Mouse (Mus musculus) liver, embryonic 15.5 days (tissue): ENCODE results near the gene Cdh12. TPM values are rescaled to one million over a fixed set of nuclear protein-coding genes. Genes with fewer than 3 reads are reported as not detected.
"Not testable (repeated sequence)": the region's sequence is repeated elsewhere in the genome, so short reads cannot be mapped to it uniquely, and the experiment has no call there.

Experiments used
- ATAC-seq: fragments of 200-750 bp; cut with Nextera tagmentation; 2 replicates; pipeline ENCODE4 v1.8.0; 2017; ENCODE audit warnings: moderate number of reproducible peaks, mild to moderate bottlenecking, moderate library complexity; ENCODE audit not compliant: insufficient read depth
- H3K27ac ChIP-seq: fragments of 300-500 bp; sonication (generic); replicated peaks from 2 replicates; pipeline ENCODE4 v1.5.1; 2015; ENCODE audit warnings: mild to moderate bottlenecking, inconsistent platforms
- H3K27me3 ChIP-seq: fragments of 300-500 bp; sonication (generic); 2 replicates; pipeline ENCODE4 v1.6.1; 2015; ENCODE audit warnings: mild to moderate bottlenecking, inconsistent platforms
- H3K36me3 ChIP-seq: fragments of 300-500 bp; sonication (generic); replicated peaks from 2 replicates; pipeline ENCODE4 v1.6.1; 2015; ENCODE audit warnings: moderate library complexity, mild to moderate bottlenecking, inconsistent platforms
- H3K4me1 ChIP-seq: fragments of 300-500 bp; sonication (generic); replicated peaks from 2 replicates; pipeline ENCODE4 v1.6.1; 2015; ENCODE audit warnings: inconsistent platforms
- H3K4me2 ChIP-seq: fragments of 300-500 bp; sonication (generic); 2 replicates; pipeline ENCODE4 v1.6.1; 2015; ENCODE audit warnings: moderate library complexity, mild to moderate bottlenecking, inconsistent platforms
- H3K4me3 ChIP-seq: fragments of 300-500 bp; sonication (generic); replicated peaks from 2 replicates; pipeline ENCODE4 v1.5.1; 2015; ENCODE audit warnings: mild to moderate bottlenecking, inconsistent platforms
- H3K9ac ChIP-seq: fragments of 300-500 bp; sonication (generic); 2 replicates; pipeline ENCODE4 v1.6.1; 2015; ENCODE audit warnings: moderate library complexity, mild to moderate bottlenecking, inconsistent platforms
- H3K9me3 ChIP-seq: fragments of 300-500 bp; sonication (generic); replicated peaks from 2 replicates; pipeline ENCODE4 v1.6.1; 2016; ENCODE audit warnings: inconsistent platforms
- WGBS: fragments of 180-500 bp; shearing (Covaris S2); methylation state at CpG from one replicate; pipeline ENCODE4 v1.1.7; 2015; ENCODE audit warnings: mixed read lengths; ENCODE audit not compliant: insufficient replicate concordance; 5-methylcytosine and 5-hydroxymethylcytosine counted together
- polyA plus RNA-seq: library from polyadenylated mRNA; unstranded; fragments of >200 nt; fragmentation: Nextera tagmentation; extraction: Ambion mirVana; gene quantifications from 2 replicates; pipeline ENCODE4 v1.2.1, GENCODE M21; 2015

Gene Cdh12
- polyA plus RNA-seq, 1 experiment from 2014 or later: not detected

DNA sequence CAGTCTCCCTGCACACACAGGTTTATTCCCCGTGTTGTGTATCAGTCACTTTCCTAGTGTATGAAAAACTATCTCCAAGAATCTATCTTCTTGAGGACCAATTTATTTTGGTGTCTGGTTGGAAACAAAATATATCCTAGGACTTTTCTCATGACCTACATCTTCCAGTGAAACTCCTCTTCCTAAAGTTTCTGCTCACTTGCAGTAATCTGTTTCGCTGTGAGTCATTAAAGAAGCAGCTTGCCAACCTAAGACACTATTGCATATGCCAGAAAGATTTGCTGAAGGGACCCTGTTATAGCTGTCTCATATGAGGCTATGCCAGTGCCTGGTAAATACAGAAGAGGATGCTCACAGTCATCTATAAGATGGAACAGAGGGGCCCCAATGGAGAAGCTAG lies 761.0 kb downstream of the Cdh12 start:
- not testable (repeated sequence) for H3K27me3 ChIP-seq, H3K36me3 ChIP-seq, H3K27ac ChIP-seq, H3K4me3 ChIP-seq, H3K4me2 ChIP-seq, ATAC-seq, H3K9me3 ChIP-seq, H3K4me1 ChIP-seq, H3K9ac ChIP-seq
- 57% methylated on average over 2 of the region's 2 CpGs for WGBS

DNA sequence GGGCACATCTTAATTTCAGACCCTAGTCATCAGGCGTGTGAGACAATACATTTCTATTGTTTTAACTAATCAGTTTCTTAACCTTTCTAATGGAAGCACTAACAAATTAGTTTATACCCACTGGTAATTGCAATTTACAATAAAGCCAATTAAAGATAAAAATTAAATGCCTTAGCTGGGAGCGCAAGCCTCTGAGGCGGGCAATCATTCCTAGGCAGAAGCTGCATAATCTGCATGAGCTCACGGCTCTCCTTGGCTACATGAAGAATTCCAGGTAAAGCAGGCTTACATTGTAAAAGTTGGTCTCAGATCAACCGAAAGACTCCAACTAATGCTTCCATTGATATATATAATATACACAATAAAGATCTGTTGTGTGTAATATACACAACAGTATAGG lies 773.9 kb downstream of the Cdh12 start:
- Histone ChIP-seq H3K36me3 (no peaks in the 10 kb centered on the region), H3K4me3 (no peak overlapping the region), H3K27me3 (no peaks in the 10 kb centered on the region), H3K4me1 (no peaks in the 10 kb centered on the region), H3K9ac (no peak overlapping the region), H3K27ac (no peak overlapping the region), H3K4me2 (no peak overlapping the region), H3K9me3 (no peaks in the 10 kb centered on the region)
- ATAC-seq: no peak
- WGBS: 77% methylated on average over 5 of the region's 5 CpGs

- 54% methylated on average over 2 of the region's 2 CpGs for WGBS
- no peak overlapping the region for H3K27ac ChIP-seq
- no peak overlapping the region for H3K4me3 ChIP-seq
- no peak overlapping the region for H3K9ac ChIP-seq
- no peak for ATAC-seq
- no peaks in the 10 kb centered on the region for H3K4me1 ChIP-seq
- H3K27me3 ChIP-seq: no peaks in the 10 kb centered on the region
- no peaks in the 10 kb centered on the region for H3K9me3 ChIP-seq
- H3K4me2 ChIP-seq: no peak overlapping the region
- no peaks in the 10 kb centered on the region for H3K36me3 ChIP-seq
Observed at GRCm38 (mm10) chr15:21261318-21261717, 812.3 kb downstream of the Cdh12 start.

DNA sequence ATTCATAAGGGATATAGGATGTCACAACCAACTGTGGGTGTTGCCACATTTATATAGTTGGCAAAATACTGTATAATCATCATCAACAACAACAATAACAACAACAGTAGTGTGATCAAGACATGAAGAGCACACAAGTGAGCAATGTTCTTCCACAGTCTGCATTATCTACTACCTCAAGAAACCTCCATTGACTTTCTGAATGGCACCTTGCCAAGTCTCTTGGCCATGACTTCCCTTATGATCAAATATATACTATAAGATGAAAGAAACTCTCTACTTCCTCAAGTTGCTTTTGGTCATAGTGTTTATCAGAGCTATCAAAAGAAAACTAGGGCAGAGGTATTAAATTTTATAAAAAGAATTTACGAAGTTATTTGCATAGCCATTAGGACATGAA lies 820.8 kb downstream of the Cdh12 start:
- no peak for ATAC-seq
- Histone ChIP-seq H3K36me3 (no peaks in the 10 kb centered on the region), H3K4me1 (no peaks in the 10 kb centered on the region), H3K9ac (no peak overlapping the region), H3K4me3 (no peak overlapping the region), H3K27me3 (no peaks in the 10 kb centered on the region), H3K4me2 (no peak overlapping the region), H3K27ac (no peak overlapping the region), H3K9me3 (no peaks in the 10 kb centered on the region)
- 60% methylated on average over 1 of the region's 1 CpGs for WGBS

DNA sequence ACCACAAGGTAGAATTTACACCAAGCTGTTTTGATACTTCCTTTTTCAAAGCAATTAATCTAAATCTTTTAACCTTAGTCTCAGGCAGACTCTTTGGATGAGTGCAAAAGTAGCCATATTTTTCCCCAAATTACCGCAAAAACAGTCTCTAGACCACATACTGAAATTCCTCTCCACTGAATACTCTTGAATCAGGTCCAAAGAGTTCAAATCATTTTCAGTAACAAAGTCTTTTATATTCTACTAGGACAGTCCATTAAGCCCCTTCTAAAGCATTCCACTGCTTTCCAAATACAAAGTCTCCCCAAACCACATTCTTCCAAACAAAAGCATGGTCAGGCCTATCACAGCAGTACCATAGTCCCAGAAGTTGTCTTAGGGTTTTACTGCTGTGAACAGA lies 848.0 kb downstream of the Cdh12 start:
- no peak overlapping the region for H3K27ac ChIP-seq
- H3K36me3 ChIP-seq: no peaks in the 10 kb centered on the region
- no peak overlapping the region for H3K4me2 ChIP-seq
- no peaks in the 10 kb centered on the region for H3K27me3 ChIP-seq
- H3K9ac ChIP-seq: no peak overlapping the region
- H3K9me3 ChIP-seq: no peaks in the 10 kb centered on the region
- H3K4me3 ChIP-seq: no peak overlapping the region
- no peaks in the 10 kb centered on the region for H3K4me1 ChIP-seq
- ATAC-seq: no peak
- WGBS: 75% methylated on average over 1 of the region's 1 CpGs

DNA sequence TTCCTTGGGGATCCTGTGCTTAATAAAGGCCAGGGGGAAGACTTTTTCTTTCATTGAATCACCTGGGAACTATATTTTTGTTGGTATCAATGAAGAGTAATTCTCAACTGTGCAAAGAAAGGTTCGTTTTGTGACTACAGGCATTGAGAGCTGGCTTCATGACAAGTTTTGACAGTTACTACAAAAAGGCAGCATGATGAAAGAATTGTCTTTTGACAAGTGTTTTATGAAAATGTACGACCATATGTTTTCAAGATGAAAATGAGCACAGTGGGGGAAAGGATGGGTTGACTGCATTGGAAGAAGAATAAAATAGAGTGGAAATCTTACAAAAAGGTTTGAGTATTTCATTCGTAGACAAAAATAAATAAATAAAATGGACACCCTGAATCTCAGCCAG lies 866.4 kb downstream of the Cdh12 start:
- 44% methylated on average over 3 of the region's 3 CpGs for WGBS
- Histone ChIP-seq H3K9me3 (no peaks in the 10 kb centered on the region), H3K4me3 (no peak overlapping the region), H3K9ac (no peak overlapping the region), H3K27ac (no peak overlapping the region), H3K27me3 (no peaks in the 10 kb centered on the region), H3K36me3 (no peaks in the 10 kb centered on the region), H3K4me2 (no peak overlapping the region), H3K4me1 (no peaks in the 10 kb centered on the region)
- ATAC-seq: no peak

DNA sequence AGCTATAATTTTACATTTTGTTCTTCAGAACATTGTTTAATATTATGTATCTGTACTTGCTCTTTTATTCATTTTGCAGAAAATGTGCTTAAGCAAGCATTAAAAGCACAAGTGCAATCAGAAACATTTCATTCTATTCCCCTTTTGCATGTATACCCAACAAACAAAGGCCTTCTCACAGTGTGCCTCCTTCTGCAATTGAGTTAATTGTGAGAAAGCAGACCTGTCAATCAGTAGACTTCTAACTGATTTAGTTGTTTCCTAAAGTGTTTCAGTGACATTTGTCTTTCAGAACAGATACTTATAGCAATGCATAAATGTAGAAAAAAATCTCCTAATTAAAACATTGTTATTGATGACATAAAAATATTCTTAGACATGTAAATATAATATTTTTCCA lies 894.8 kb downstream of the Cdh12 start:
- no peak for ATAC-seq
- H3K4me1 ChIP-seq: no peaks in the 10 kb centered on the region
- H3K4me2 ChIP-seq: no peak overlapping the region

DNA sequence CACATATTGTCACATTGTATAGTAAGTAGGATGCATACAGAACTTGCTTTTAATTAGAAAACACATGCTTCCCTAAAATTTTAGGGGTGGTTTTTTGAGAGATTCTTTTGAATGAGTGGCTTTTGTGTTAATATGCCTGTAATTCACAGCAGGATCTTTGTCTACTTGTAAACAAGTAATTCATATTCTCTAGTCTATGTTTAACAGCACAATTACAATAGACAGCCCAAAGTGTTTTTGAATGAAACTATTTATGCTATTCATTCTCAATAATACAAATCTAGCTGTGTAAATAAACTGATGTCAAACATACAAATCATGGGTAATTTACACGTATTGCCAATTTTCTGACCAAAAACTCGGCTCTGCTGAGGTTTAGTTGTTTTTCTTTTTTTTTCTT lies 895.3 kb downstream of the Cdh12 start:
- no peak overlapping the region for H3K4me3 ChIP-seq
- no peak for ATAC-seq
- H3K4me2 ChIP-seq: no peak overlapping the region
- no peaks in the 10 kb centered on the region for H3K9me3 ChIP-seq
- no peak overlapping the region for H3K27ac ChIP-seq
- H3K27me3 ChIP-seq: no peaks in the 10 kb centered on the region
- no peaks in the 10 kb centered on the region for H3K36me3 ChIP-seq
- H3K9ac ChIP-seq: no peak overlapping the region
- WGBS: 50% methylated on average over 2 of the region's 2 CpGs
- H3K4me1 ChIP-seq: no peaks in the 10 kb centered on the region

More for the DNA sequence above, 894.8 kb downstream of the Cdh12 start:
- H3K4me3 ChIP-seq: no peak overlapping the region
- no peaks in the 10 kb centered on the region for H3K9me3 ChIP-seq
- H3K27ac ChIP-seq: no peak overlapping the region
- no peaks in the 10 kb centered on the region for H3K36me3 ChIP-seq
- H3K27me3 ChIP-seq: no peaks in the 10 kb centered on the region
- H3K9ac ChIP-seq: no peak overlapping the region

DNA sequence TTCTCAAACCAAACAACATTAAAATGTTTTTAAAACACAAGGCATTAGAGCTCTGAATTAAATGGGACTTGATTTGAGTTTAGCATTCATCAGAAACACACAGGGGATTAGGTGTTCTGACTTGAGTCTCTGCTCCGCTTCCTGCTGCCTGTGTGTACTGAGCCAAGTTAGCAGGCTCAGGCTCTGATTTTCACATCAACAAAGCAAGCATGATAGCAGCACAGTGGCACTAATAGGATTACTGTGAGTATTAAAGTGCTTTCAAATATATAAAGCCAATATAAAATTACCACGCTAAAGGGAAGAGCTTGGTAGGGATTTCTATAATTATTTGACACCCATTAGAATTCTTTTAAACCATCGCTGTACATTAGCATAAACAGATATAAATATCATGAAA lies 895.7 kb downstream of the Cdh12 start:
- no peak overlapping the region for H3K4me2 ChIP-seq
- no peak overlapping the region for H3K9ac ChIP-seq
- ATAC-seq: no peak
- WGBS: 56% methylated on average over 3 of the region's 3 CpGs
- H3K4me1 ChIP-seq: no peaks in the 10 kb centered on the region
- no peaks in the 10 kb centered on the region for H3K9me3 ChIP-seq
- no peak overlapping the region for H3K27ac ChIP-seq
- H3K4me3 ChIP-seq: no peak overlapping the region
- H3K36me3 ChIP-seq: no peaks in the 10 kb centered on the region
- H3K27me3 ChIP-seq: no peaks in the 10 kb centered on the region

GRCm38 (mm10) chr15:21355356-21356101 lies 906.5 kb downstream of the Cdh12 start:
- H3K4me2 ChIP-seq: no peak overlapping the region
- no peak overlapping the region for H3K9ac ChIP-seq
- 65% methylated on average over 5 of the region's 5 CpGs for WGBS
- no peaks in the 10 kb centered on the region for H3K36me3 ChIP-seq
- no peaks in the 10 kb centered on the region for H3K9me3 ChIP-seq
- ATAC-seq: no peak
- H3K27me3 ChIP-seq: no peaks in the 10 kb centered on the region
- H3K4me1 ChIP-seq: no peaks in the 10 kb centered on the region
- no peak overlapping the region for H3K27ac ChIP-seq
- H3K4me3 ChIP-seq: no peak overlapping the region

DNA sequence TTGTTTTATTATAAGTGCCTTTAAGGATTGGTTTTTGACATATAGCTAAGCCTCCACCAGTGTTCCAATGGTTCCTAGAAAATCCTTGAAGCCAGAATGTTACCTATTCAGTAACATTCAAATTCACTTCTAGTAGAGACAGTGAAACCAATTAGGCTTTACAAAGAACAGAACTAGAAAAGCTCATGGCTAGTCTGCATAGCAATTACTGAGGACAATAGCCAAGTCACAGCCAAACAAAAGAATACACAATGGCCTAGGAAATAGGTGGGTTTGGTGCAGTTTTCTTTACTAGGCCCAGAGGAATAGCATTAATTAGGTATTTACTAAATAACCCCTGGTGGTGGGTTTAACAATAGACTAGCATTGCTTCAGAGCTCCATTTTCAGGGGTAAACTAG lies 917.3 kb downstream of the Cdh12 start:
- no peaks in the 10 kb centered on the region for H3K27me3 ChIP-seq
- no peak for ATAC-seq

GRCm38 (mm10) chr15:21375460-21375859 lies 926.4 kb downstream of the Cdh12 start:
- ATAC-seq: no peak
- H3K36me3 ChIP-seq: no peaks in the 10 kb centered on the region
- no peaks in the 10 kb centered on the region for H3K27me3 ChIP-seq
- H3K4me1 ChIP-seq: no peaks in the 10 kb centered on the region
- H3K27ac ChIP-seq: no peak overlapping the region
- no peak overlapping the region for H3K4me3 ChIP-seq
- H3K9ac ChIP-seq: no peak overlapping the region
- H3K4me2 ChIP-seq: no peak overlapping the region
- 55% methylated on average over 5 of the region's 5 CpGs for WGBS
- H3K9me3 ChIP-seq: 0 out of 2 replicates have a peak, but pooled peaks cover 2% of the 10 kb centered on the region

More for the DNA sequence above, 917.3 kb downstream of the Cdh12 start:
- Histone ChIP-seq H3K4me3 (no peak overlapping the region), H3K9ac (no peak overlapping the region), H3K4me2 (no peak overlapping the region), H3K4me1 (no peaks in the 10 kb centered on the region), H3K36me3 (no peaks in the 10 kb centered on the region), H3K27ac (no peak overlapping the region), H3K9me3 (no peaks in the 10 kb centered on the region)
